Mouse (Mus musculus) limb, embryonic 12.5 days (tissue): ENCODE data around the gene Ccdc7b. TPM values are rescaled to one million over a fixed set of nuclear protein-coding genes. Genes with fewer than 3 reads are reported as not detected.
"Not testable (repeated sequence)": the region's sequence is repeated elsewhere in the genome, so short reads cannot be mapped to it uniquely, and the experiment has no call there.

Experiments
- ATAC-seq: fragments of 200-750 bp; cut with Nextera tagmentation; 2 replicates; pipeline ENCODE4 v1.8.0; 2017; ENCODE audit warnings: low read depth, moderate TSS enrichment; ENCODE audit not compliant: insufficient number of reproducible peaks, insufficient read depth, low FRiP score, low TSS enrichment
- H3K27ac ChIP-seq: fragments of 300-500 bp; sonication (generic); 2 replicates; pipeline ENCODE4 v1.5.1; 2016; ENCODE audit warnings: mild to moderate bottlenecking, moderate library complexity
- H3K27me3 ChIP-seq: fragments of 300-500 bp; sonication (generic); 2 replicates; pipeline ENCODE4 v1.6.1; 2016; ENCODE audit warnings: mild to moderate bottlenecking, moderate library complexity
- H3K36me3 ChIP-seq: fragments of 300-500 bp; sonication (generic); 2 replicates; pipeline ENCODE4 v1.6.1; 2016; ENCODE audit warnings: mild to moderate bottlenecking, moderate library complexity
- H3K4me1 ChIP-seq: fragments of 300-500 bp; sonication (generic); replicated peaks from 2 replicates; pipeline ENCODE4 v1.6.1; 2016
- H3K4me2 ChIP-seq: fragments of 300-500 bp; sonication (generic); 2 replicates; pipeline ENCODE4 v1.6.1; 2016; ENCODE audit warnings: mild to moderate bottlenecking, moderate library complexity
- H3K4me3 ChIP-seq: fragments of 300-500 bp; sonication (generic); replicated peaks from 2 replicates; pipeline ENCODE4 v1.5.1; 2016; ENCODE audit warnings: mild to moderate bottlenecking
- H3K9ac ChIP-seq: fragments of 300-500 bp; sonication (generic); replicated peaks from 2 replicates; pipeline ENCODE4 v1.6.1; 2016; ENCODE audit warnings: mild to moderate bottlenecking, moderate library complexity
- H3K9me3 ChIP-seq: fragments of 300-500 bp; sonication (generic); 2 replicates; pipeline ENCODE4 v1.6.1; 2016; ENCODE audit warnings: mild to moderate bottlenecking, moderate library complexity
- WGBS: fragments of 180-500 bp; shearing (Covaris S2); methylation state at CpG from one replicate; pipeline ENCODE4 v1.1.7; 2016; 5-methylcytosine and 5-hydroxymethylcytosine counted together
- polyA plus RNA-seq: library from polyadenylated mRNA; unstranded; fragments of >200 nt; fragmentation: Nextera tagmentation; extraction: Ambion mirVana; gene quantifications from 2 replicates; pipeline ENCODE4 v1.2.1, GENCODE M21; 2016

Gene Ccdc7b
- polyA plus RNA-seq, result not detected in 2 replicates

- 79% methylated on average over 1 of the region's 10 CpGs for WGBS
- H3K9ac ChIP-seq, H3K9me3 ChIP-seq, H3K4me1 ChIP-seq, H3K27ac ChIP-seq, H3K4me2 ChIP-seq, ATAC-seq, H3K27me3 ChIP-seq, H3K4me3 ChIP-seq, H3K36me3 ChIP-seq: not testable (repeated sequence)
Observed at GRCm38 (mm10) chr8:129066834-129067233, at the start of gene Ccdc7b. Gene Ccdc7b (plus strand): TSS chr8:129067134.

DNA sequence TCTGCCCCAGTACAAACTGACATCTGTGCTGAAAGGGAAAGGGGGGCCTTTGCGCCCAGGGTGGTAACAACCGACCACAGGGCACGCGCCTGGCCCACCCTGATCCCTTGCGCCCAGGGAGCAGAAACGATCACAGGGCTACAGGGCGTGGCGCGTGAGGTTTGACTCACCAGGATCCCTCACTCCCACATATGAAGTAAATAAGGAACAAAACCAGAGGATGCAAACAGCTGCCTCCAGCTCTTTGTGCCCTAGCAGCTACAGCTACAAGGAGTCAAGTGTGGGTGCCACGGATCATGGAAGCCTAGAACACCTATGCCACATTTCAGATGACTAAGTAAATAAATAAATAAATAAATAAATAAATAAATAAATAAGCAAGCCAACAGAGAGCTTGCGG is 1.5 kb upstream of the Ccdc7b start, which contains the start of gene Ccdc7a:
Gene Ccdc7a (minus strand): TSS at position 101 of the 400 bp plus-strand sequence.
- H3K27me3 ChIP-seq, H3K9ac ChIP-seq, ATAC-seq, H3K4me3 ChIP-seq, H3K4me2 ChIP-seq, H3K4me1 ChIP-seq, H3K27ac ChIP-seq, H3K36me3 ChIP-seq, H3K9me3 ChIP-seq: not testable (repeated sequence)
- 90% methylated on average over 2 of the region's 11 CpGs for WGBS

- WGBS, result 73% methylated on average over 3 of the region's 3 CpGs
- not testable (repeated sequence) for H3K4me1 ChIP-seq, H3K9ac ChIP-seq, ATAC-seq, H3K36me3 ChIP-seq, H3K27me3 ChIP-seq, H3K4me3 ChIP-seq, H3K27ac ChIP-seq, H3K4me2 ChIP-seq, H3K9me3 ChIP-seq
Observed at GRCm38 (mm10) chr8:129115761-129116160, 48.8 kb downstream of the Ccdc7b start.

- no peak for ATAC-seq
- 88% methylated on average over 1 of the region's 1 CpGs for WGBS
- no peak within 1 kb of the TSS for H3K4me2 ChIP-seq
Observed at GRCm38 (mm10) chr8:129131561-129131960, 64.6 kb downstream of the Ccdc7b start, which contains the start of gene Gm10999. Gene Gm10999 (minus strand): TSS chr8:129131661.

GRCm38 (mm10) chr8:129133475-129133874 is 66.5 kb downstream of the Ccdc7b start:
- H3K36me3 ChIP-seq, result no peaks in the 10 kb centered on the region
- no peak overlapping the region for H3K9ac ChIP-seq
- no peak overlapping the region for H3K4me3 ChIP-seq
- H3K27me3 ChIP-seq, result no peaks in the 10 kb centered on the region
- ATAC-seq, result no peak
- no peaks in the 10 kb centered on the region for H3K4me1 ChIP-seq
- no peaks in the 10 kb centered on the region for H3K9me3 ChIP-seq
- no peak overlapping the region for H3K4me2 ChIP-seq
- H3K27ac ChIP-seq, result no peak overlapping the region

More at GRCm38 (mm10) chr8:129131561-129131960, 64.6 kb downstream of the Ccdc7b start, which contains the start of gene Gm10999:
- Histone ChIP-seq H3K4me1 (no peaks in the 10 kb centered on the region), H3K9me3 (no peaks in the 10 kb centered on the region), H3K9ac (no peak within 1 kb of the TSS), H3K36me3 (no peaks in the 10 kb centered on the region), H3K27me3 (no peaks in the 10 kb centered on the region), H3K4me3 (no peak within 1 kb of the TSS), H3K27ac (no peak within 1 kb of the TSS)

Other genes with a start within 250 kb of the Ccdc7b start
- gene Ccdc7a, start 1.6 kb upstream of the Ccdc7b start, polyA plus RNA-seq, result not detected in 2 replicates
- gene Gm10999, start 64.5 kb downstream of the Ccdc7b start, polyA plus RNA-seq, result not detected in 2 replicates
- 23.9 and 28.3 TPM in 2 replicates for gene 2610044O15Rik8, start 167.3 kb downstream of the Ccdc7b start, polyA plus RNA-seq